Comparison of ENCODE assay signal across 24 mouse cellular contexts in genomic region chr7:143109696-143110095, GRCm38 (mm10). TPM values are rescaled to one million over a fixed set of nuclear protein-coding genes. Genes with fewer than 3 reads are reported as not detected.
A peak's percentile ranks its signal among the peaks of the same experiment; 100 is the strongest.
DNase-seq lines count a peak whose midpoint lies in the region; ATAC-seq and TF ChIP-seq lines count a peak whose summit lies in the region.
"Had no signal": no experiment of that assay in that cellular context is flagged by ENCODE, and none has a peak within 500 bp of the region (broad histone marks: within the 10 kb centered on the region; RNA-seq: fewer than 3 reads in every experiment).

No protein-coding gene starts in this region.

- DNase-seq in heart, adult 8-10 months (ENCODE audit: low spot score) = no peak
- DNase-seq in lung, adult 2 months = no peak
- no peak for DNase-seq in heart, postnatal 0 days (ENCODE audit: low spot score)
- DNase-seq: adrenal gland, postnatal 36 days; cerebellum, adult 8-10 months; gastrocnemius, adult 2 months; left cerebral cortex, postnatal 4 days; liver, embryonic 13.5 days; right cerebral cortex, adult 18-20 months; spleen, adult 18-20 months had no signal

- TF ChIP-seq EP300 in heart, postnatal 0 days (IDR thresholded peaks at IDR 0.05; ENCODE audit: low read depth) = 0 out of 2 replicates have a peak, but pooled peaks have one; percentile 34

- H3K9me3 ChIP-seq in heart, embryonic 14.5 days (ENCODE audit: control insufficient read depth, low read length) = peaks cover 4% of the 10 kb centered on the region; the same call in 1 of the 2 replicates
- no peaks in the 10 kb centered on the region for H3K9me3 ChIP-seq in lung, embryonic 15.5 days
- H3K9me3 ChIP-seq in heart, embryonic 15.5 days (replicated peaks) = peaks cover 2% of the 10 kb centered on the region; the same call in 1 of the 2 replicates
- H3K9me3 ChIP-seq in heart, postnatal 0 days (replicated peaks; ENCODE audit: control insufficient read depth, low read length) = 0 out of 2 replicates have a peak, but pooled peaks cover 3% of the 10 kb centered on the region
- H3K9me3 ChIP-seq: G1E; liver, embryonic 13.5 days; stomach, embryonic 15.5 days had no signal

- ATAC-seq in heart, embryonic 14.5 days (ENCODE audit: insufficient number of reproducible peaks, insufficient read depth, low FRiP score, low read depth) = no peak
- no peak for ATAC-seq in lung, embryonic 15.5 days (ENCODE audit: borderline replicate concordance, extremely low read depth, low FRiP score, low TSS enrichment)
- ATAC-seq in heart, embryonic 15.5 days (replicated peaks; ENCODE audit: insufficient number of reproducible peaks, insufficient read depth, low FRiP score, low read depth) = no peak
- ATAC-seq in heart, postnatal 0 days (ENCODE audit: insufficient read depth, low read depth) = no peak
- ATAC-seq in CD4-positive, CD25-positive, alpha-beta regulatory T cell, adult 4 months = no peak
- ATAC-seq: midbrain, embryonic 16.5 days had no signal

- peak overlapping the region in 1 of 2 experiments; percentile 72; a peak in 1 of 4 replicates for H3K4me3 ChIP-seq in heart, embryonic 14.5 days (ENCODE audit: control insufficient read depth in 1 of 2, insufficient read depth in 1 of 2, low read depth in 1 of 2, low read length in 2 of 2)
- no peak overlapping the region for H3K4me3 ChIP-seq in lung, embryonic 15.5 days
- H3K4me3 ChIP-seq in lung, adult 2 months (replicated peaks; ENCODE audit: extremely low read depth, low read depth, low read length) = no peak overlapping the region
- peak overlapping the region; percentile 59 for H3K4me3 ChIP-seq in heart, embryonic 15.5 days
- peak overlapping the region; percentile 72; the same call in 1 of the 2 replicates for H3K4me3 ChIP-seq in heart, postnatal 0 days (ENCODE audit: low read depth, low read length)
- H3K4me3 ChIP-seq: embryonic facial prominence, embryonic 15.5 days; forebrain, embryonic 10.5 days; layer of hippocampus, adult 2 months; liver, embryonic 13.5 days; stomach, embryonic 15.5 days had no signal

- WGBS in heart, embryonic 14.5 days = 69% methylated on average over 2 of the region's 3 CpGs
- 58% methylated on average over 3 of the region's 3 CpGs for WGBS in lung, embryonic 15.5 days
- 57% methylated on average over 3 of the region's 3 CpGs for WGBS in lung, adult 2 months
- WGBS in heart, embryonic 15.5 days = 61% methylated on average over 3 of the region's 3 CpGs
- WGBS in heart, postnatal 0 days = 52% methylated on average over 3 of the region's 3 CpGs

- H3K4me1 ChIP-seq in heart, embryonic 14.5 days (ENCODE audit: control insufficient read depth in 2 of 2, insufficient read depth in 2 of 2, low read length in 2 of 2) = peaks cover 47 to 65% of the 10 kb centered on the region in 2 experiments
- H3K4me1 ChIP-seq in lung, embryonic 15.5 days = peaks cover 27% of the 10 kb centered on the region
- peaks cover 28% of the 10 kb centered on the region for H3K4me1 ChIP-seq in lung, adult 2 months (ENCODE audit: control insufficient read depth, insufficient read depth, low read length)
- H3K4me1 ChIP-seq in heart, embryonic 15.5 days (replicated peaks) = peaks cover 67% of the 10 kb centered on the region
- H3K4me1 ChIP-seq in heart, postnatal 0 days (ENCODE audit: control insufficient read depth, insufficient read depth) = peaks cover 47% of the 10 kb centered on the region

- H3K36me3 ChIP-seq in heart, embryonic 14.5 days (ENCODE audit: control insufficient read depth, insufficient read depth, low read length) = 0 out of 2 replicates have a peak, but pooled peaks cover 3% of the 10 kb centered on the region
- H3K36me3 ChIP-seq in lung, embryonic 15.5 days = no peaks in the 10 kb centered on the region
- no peaks in the 10 kb centered on the region for H3K36me3 ChIP-seq in heart, embryonic 15.5 days
- H3K36me3 ChIP-seq in heart, postnatal 0 days (replicated peaks; ENCODE audit: control insufficient read depth, insufficient read depth, low read length) = no peaks in the 10 kb centered on the region
- H3K36me3 ChIP-seq: embryonic facial prominence, embryonic 15.5 days; forebrain, embryonic 10.5 days; G1E; liver, embryonic 13.5 days; stomach, embryonic 15.5 days had no signal

- TF ChIP-seq CTCF in lung, adult 2 months (IDR thresholded peaks at IDR 0.05; ENCODE audit: insufficient read depth, low read length) = no peak
- no peak for TF ChIP-seq CTCF in heart, postnatal 0 days (IDR thresholded peaks at IDR 0.05; ENCODE audit: low read depth)

- peak overlapping the region; percentile 86 for H3K4me2 ChIP-seq in heart, embryonic 14.5 days (ENCODE audit: low read length)
- peak overlapping the region; percentile 84 for H3K4me2 ChIP-seq in lung, embryonic 15.5 days
- peak overlapping the region; percentile 79 for H3K4me2 ChIP-seq in heart, embryonic 15.5 days
- peak overlapping the region; percentile 96 for H3K4me2 ChIP-seq in heart, postnatal 0 days (ENCODE audit: low read depth, low read length)
- H3K4me2 ChIP-seq: embryonic facial prominence, embryonic 15.5 days; liver, embryonic 13.5 days had no signal

- H3K27me3 ChIP-seq in heart, embryonic 14.5 days (ENCODE audit: control insufficient read depth, insufficient read depth, low read length) = peaks cover 22% of the 10 kb centered on the region
- H3K27me3 ChIP-seq in lung, embryonic 15.5 days = peaks cover 38% of the 10 kb centered on the region
- H3K27me3 ChIP-seq in heart, embryonic 15.5 days = peaks cover 29% of the 10 kb centered on the region
- H3K27me3 ChIP-seq in heart, postnatal 0 days (ENCODE audit: control insufficient read depth, insufficient read depth, low read length) = 0 out of 2 replicates have a peak, but pooled peaks cover 4% of the 10 kb centered on the region

- peak overlapping the region; percentile 92 for H3K9ac ChIP-seq in heart, embryonic 14.5 days (ENCODE audit: low read length)
- no peak overlapping the region for H3K9ac ChIP-seq in lung, embryonic 15.5 days
- peak overlapping the region; percentile 69; the same call in 1 of the 2 replicates for H3K9ac ChIP-seq in heart, embryonic 15.5 days
- H3K9ac ChIP-seq in heart, postnatal 0 days (replicated peaks; ENCODE audit: low read depth, low read length) = no peak overlapping the region; the same call in 1 of the 2 replicates
- H3K9ac ChIP-seq: embryonic facial prominence, embryonic 15.5 days; liver, embryonic 13.5 days; stomach, embryonic 15.5 days had no signal

- peak overlapping the region; percentile 94 to 99 for H3K27ac ChIP-seq in heart, embryonic 14.5 days (replicated peaks in 1 of 2; ENCODE audit: control insufficient read depth in 1 of 2, insufficient read depth in 1 of 2, low read depth in 2 of 2, low read length in 2 of 2)
- H3K27ac ChIP-seq in lung, embryonic 15.5 days = peak overlapping the region; percentile 65
- H3K27ac ChIP-seq in heart, embryonic 15.5 days = peak overlapping the region; percentile 94
- peak overlapping the region; percentile 96 for H3K27ac ChIP-seq in heart, postnatal 0 days (ENCODE audit: low read depth)
- H3K27ac ChIP-seq: embryonic facial prominence, embryonic 15.5 days; forebrain, embryonic 10.5 days; layer of hippocampus, adult 2 months; liver, embryonic 13.5 days; stomach, embryonic 15.5 days had no signal

- no peak for TF ChIP-seq POLR2A in lung, adult 2 months (IDR thresholded peaks at IDR 0.05; ENCODE audit: borderline replicate concordance, extremely low read depth, low read depth, low read length)

RNA-seq across cellular contexts. Expression of gene Kcnq1, which starts 3.5 kb away (rescaled TPM):
- 28.1 and 31.1 TPM in 2 replicates for polyA plus RNA-seq in heart, embryonic 14.5 days (2014; fragmentation: Nextera tagmentation; extraction: Ambion mirVana)
- total RNA-seq in heart, adult 8-10 months (2022) = 10 to 100 TPM; 30.9 to 36.9 (median 32.8) TPM
- polyA plus RNA-seq in lung, embryonic 15.5 days (2015; fragmentation: Nextera tagmentation; extraction: Ambion mirVana) = 5.5 and 6.0 TPM in 2 replicates
- 26.7 and 28.2 TPM in 2 replicates for polyA plus RNA-seq in lung, adult 2 months (2012; rRNA removed)
- polyA plus RNA-seq in heart, embryonic 15.5 days (2015; fragmentation: Nextera tagmentation; extraction: Ambion mirVana) = 25.8 and 27.5 TPM in 2 replicates
- total RNA-seq in heart, postnatal 0 days (2014; rRNA removed; ENCODE audit: low replicate concordance) = 73.3 and 75.9 TPM in 2 replicates
- 36.4 and 37.2 TPM in 2 replicates for polyA plus RNA-seq in heart, postnatal 0 days (2015; fragmentation: Nextera tagmentation; extraction: Ambion mirVana)
- polyA plus RNA-seq in CD4-positive, CD25-positive, alpha-beta regulatory T cell, adult 4 months (2017; shearing (Covaris generic)) = not detected
- total RNA-seq: common myeloid progenitor, adult 5-6 weeks; G1E; granulocyte monocyte progenitor cell, adult 5-6 weeks; megakaryocyte, adult 5-6 weeks had no signal
- polyA plus RNA-seq: G1E had no signal

RNA-seq across cellular contexts. Expression of gene Trpm5, which starts 15.3 kb away (rescaled TPM):
- 3.9 and 4.4 TPM in 2 replicates for polyA plus RNA-seq in heart, embryonic 14.5 days (2014; fragmentation: Nextera tagmentation; extraction: Ambion mirVana)
- total RNA-seq in heart, adult 8-10 months (2022) = under 1 TPM in 1 of 4 experiments, not detected in 3; 0.28 TPM
- 4.4 and 4.5 TPM in 2 replicates for polyA plus RNA-seq in lung, embryonic 15.5 days (2015; fragmentation: Nextera tagmentation; extraction: Ambion mirVana)
- polyA plus RNA-seq in lung, adult 2 months (2012; rRNA removed) = 0.42 and 0.62 TPM in 2 replicates
- 3.8 and 4.7 TPM in 2 replicates for polyA plus RNA-seq in heart, embryonic 15.5 days (2015; fragmentation: Nextera tagmentation; extraction: Ambion mirVana)
- total RNA-seq in heart, postnatal 0 days (2014; rRNA removed; ENCODE audit: low replicate concordance) = 0.61 and 2.1 TPM in 2 replicates
- 0.70 and 1.6 TPM in 2 replicates for polyA plus RNA-seq in heart, postnatal 0 days (2015; fragmentation: Nextera tagmentation; extraction: Ambion mirVana)
- polyA plus RNA-seq in CD4-positive, CD25-positive, alpha-beta regulatory T cell, adult 4 months (2017; shearing (Covaris generic)) = not detected
- total RNA-seq: common myeloid progenitor, adult 5-6 weeks; gastrocnemius, adult 2 months; granulocyte monocyte progenitor cell, adult 5-6 weeks; layer of hippocampus, adult 2 months; left cerebral cortex, adult 18-20 months; megakaryocyte, adult 5-6 weeks had no signal
- polyA plus RNA-seq: G1E had no signal

RNA-seq across cellular contexts. Expression of gene Tssc4, which starts 40.6 kb away (rescaled TPM):
- 31.3 and 41.1 TPM in 2 replicates for polyA plus RNA-seq in heart, embryonic 14.5 days (2014; fragmentation: Nextera tagmentation; extraction: Ambion mirVana)
- total RNA-seq in heart, adult 8-10 months (2022) = 10 to 100 TPM; 13.6 to 15.2 (median 14.3) TPM
- 105 and 107 TPM in 2 replicates for polyA plus RNA-seq in lung, embryonic 15.5 days (2015; fragmentation: Nextera tagmentation; extraction: Ambion mirVana)
- 83.1 and 85.1 TPM in 2 replicates for polyA plus RNA-seq in lung, adult 2 months (2012; rRNA removed)
- polyA plus RNA-seq in heart, embryonic 15.5 days (2015; fragmentation: Nextera tagmentation; extraction: Ambion mirVana) = 45.7 and 66.2 TPM in 2 replicates
- total RNA-seq in heart, postnatal 0 days (2014; rRNA removed; ENCODE audit: low replicate concordance) = 61.9 and 71.7 TPM in 2 replicates
- 33.7 and 34.0 TPM in 2 replicates for polyA plus RNA-seq in heart, postnatal 0 days (2015; fragmentation: Nextera tagmentation; extraction: Ambion mirVana)
- polyA plus RNA-seq in CD4-positive, CD25-positive, alpha-beta regulatory T cell, adult 4 months (2017; shearing (Covaris generic)) = 10 to 100 TPM; 34.8 to 52.8 TPM

RNA-seq across cellular contexts. Expression of gene Cd81, which starts 57.2 kb away (rescaled TPM):
- polyA plus RNA-seq in heart, embryonic 14.5 days (2014; fragmentation: Nextera tagmentation; extraction: Ambion mirVana) = 885 and 947 TPM in 2 replicates
- total RNA-seq in heart, adult 8-10 months (2022) = 100 to 1,000 TPM; 397 to 430 (median 418) TPM
- 694 and 720 TPM in 2 replicates for polyA plus RNA-seq in lung, embryonic 15.5 days (2015; fragmentation: Nextera tagmentation; extraction: Ambion mirVana)
- polyA plus RNA-seq in lung, adult 2 months (2012; rRNA removed) = 575 and 614 TPM in 2 replicates
- 780 and 813 TPM in 2 replicates for polyA plus RNA-seq in heart, embryonic 15.5 days (2015; fragmentation: Nextera tagmentation; extraction: Ambion mirVana)
- total RNA-seq in heart, postnatal 0 days (2014; rRNA removed; ENCODE audit: low replicate concordance) = 1,221 and 1,316 TPM in 2 replicates
- polyA plus RNA-seq in heart, postnatal 0 days (2015; fragmentation: Nextera tagmentation; extraction: Ambion mirVana) = 793 and 811 TPM in 2 replicates
- polyA plus RNA-seq in CD4-positive, CD25-positive, alpha-beta regulatory T cell, adult 4 months (2017; shearing (Covaris generic)) = 100 to 1,000 TPM; 290 to 354 TPM

Comparison
In these comparisons a context has a peak if more than half of its experiments do, and no peak if none do; other contexts are left out.
1. H3K9ac ChIP-seq: peak in heart, embryonic 14.5 days (single experiment) and heart, embryonic 15.5 days (single experiment); none in lung, embryonic 15.5 days (single experiment) and heart, postnatal 0 days (single experiment).
2. H3K4me3 ChIP-seq: peak in heart, embryonic 15.5 days (single experiment) and heart, postnatal 0 days (single experiment); none in lung, embryonic 15.5 days (single experiment) and lung, adult 2 months (single experiment).
3. Peak in every context shown above with its lines, with median percentiles within 50 percentile points of each other: H3K27ac ChIP-seq and H3K4me2 ChIP-seq.